Mouse (Mus musculus) kidney, adult 2 months (tissue): Measurements from ENCODE around the gene Slc9c1.

Experiments
- CTCF ChIP-seq: fragments of 200-500 bp; conservative IDR thresholded peaks from 2 replicates; pipeline ENCODE4 v1.5.1; 2011; ENCODE audit warnings: low read depth, mild to moderate bottlenecking, control low read depth, low read length, moderate library complexity, mixed read lengths; ENCODE audit not compliant: insufficient read depth, insufficient read length
- POLR2A ChIP-seq: fragments of 200-500 bp; IDR thresholded peaks from one replicate; pipeline ENCODE4 v1.6.1; 2011; ENCODE audit warnings: low read depth, low read length, control low read depth

GRCm38 (mm10) chr16:45595494-45595893 is 60.4 kb downstream of the Slc9c1 start:
- TF ChIP-seq CTCF, result no peak
- TF ChIP-seq POLR2A, result no peak
